Mouse (Mus musculus) cerebellum, adult 11-12 months (tissue): ENCODE results near the gene Baz2a.
"Not testable (repeated sequence)": the region's sequence is repeated elsewhere in the genome, so short reads cannot be mapped to it uniquely, and the experiment has no call there.

ENCODE experiments used
- DNase-seq: peaks from one replicate; pipeline ENCODE4 v3.0.0; 2022

Gene Baz2a

DNA sequence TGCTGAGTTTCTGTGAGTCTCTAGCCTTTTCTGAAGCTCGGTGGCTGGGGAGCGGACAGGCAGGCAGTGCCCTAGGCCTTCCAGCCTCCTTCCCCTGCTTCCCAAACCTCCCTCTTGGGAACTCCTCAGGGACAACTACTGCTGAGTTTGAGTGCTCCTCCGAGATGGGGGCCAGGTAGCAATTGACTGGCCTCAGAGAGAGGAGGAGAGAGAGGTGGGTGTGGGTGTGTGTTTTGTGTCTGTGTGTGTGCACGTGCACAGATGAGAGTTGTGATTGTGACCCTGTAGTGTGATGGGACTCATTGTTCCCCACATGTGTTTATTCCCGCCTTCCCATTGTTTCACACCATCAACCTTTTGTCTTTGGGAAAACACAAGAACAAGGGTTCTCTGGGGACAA is 36.1 kb downstream of the Baz2a start:
- no peak for DNase-seq

GRCm38 (mm10) chr10:128128143-128128542 is 36.8 kb downstream of the Baz2a start:
- DNase-seq: no peak

DNA sequence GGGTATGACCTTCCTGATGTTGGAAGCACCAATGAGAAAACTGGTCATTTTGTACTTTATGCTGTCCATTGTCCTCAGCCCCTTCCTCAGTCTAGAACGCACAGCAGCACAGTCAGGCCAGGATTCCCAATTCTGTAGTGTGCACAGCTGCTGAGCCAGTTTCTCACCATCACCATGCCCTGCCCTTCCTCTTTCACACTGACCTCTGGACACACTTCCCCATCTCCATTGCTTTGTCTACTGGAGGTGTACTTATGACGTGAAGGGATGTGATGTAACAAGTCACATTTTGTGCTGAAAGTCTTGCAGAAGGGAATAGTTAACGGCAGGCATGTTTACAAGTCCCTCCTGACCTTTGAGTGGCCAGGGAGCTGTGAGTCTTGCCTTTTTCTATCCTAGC is 39.9 kb downstream of the Baz2a start:
- DNase-seq: no peak

- DNase-seq: no peak
Observed at GRCm38 (mm10) chr10:128131812-128132211, 40.4 kb downstream of the Baz2a start.

DNA sequence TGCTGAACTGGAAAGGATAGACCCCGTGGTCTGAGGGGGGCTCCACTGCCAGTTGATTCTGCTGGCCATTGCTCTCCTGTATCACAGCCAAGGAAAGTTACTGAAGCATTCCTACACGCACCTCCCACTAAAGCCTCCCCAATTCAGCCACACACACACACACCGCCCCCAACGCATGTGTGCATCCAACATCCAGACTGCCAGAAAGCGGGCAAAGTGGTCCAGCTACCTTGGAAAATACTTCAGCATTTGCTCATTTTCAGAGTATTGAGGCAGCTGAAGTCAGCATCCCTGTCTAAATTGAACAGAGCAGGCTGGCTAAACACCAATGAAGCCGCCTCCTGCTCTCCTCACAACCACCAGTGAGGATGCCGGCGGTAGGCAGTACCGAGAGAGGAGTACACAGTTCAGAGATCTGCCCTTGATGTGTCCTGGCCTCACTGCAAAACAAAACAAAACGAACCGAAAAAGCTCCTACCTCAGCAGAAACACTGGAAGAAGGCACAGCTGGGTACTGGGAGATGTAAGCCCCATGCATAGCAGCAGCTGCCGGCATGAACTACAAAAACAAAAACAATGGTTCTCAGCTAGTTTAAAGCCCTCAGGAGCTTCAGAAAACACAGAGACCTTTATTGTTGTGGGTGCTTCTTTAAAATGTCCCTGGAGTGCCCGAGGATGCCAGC is 42.4 kb downstream of the Baz2a start:
- DNase-seq: no peak

DNA sequence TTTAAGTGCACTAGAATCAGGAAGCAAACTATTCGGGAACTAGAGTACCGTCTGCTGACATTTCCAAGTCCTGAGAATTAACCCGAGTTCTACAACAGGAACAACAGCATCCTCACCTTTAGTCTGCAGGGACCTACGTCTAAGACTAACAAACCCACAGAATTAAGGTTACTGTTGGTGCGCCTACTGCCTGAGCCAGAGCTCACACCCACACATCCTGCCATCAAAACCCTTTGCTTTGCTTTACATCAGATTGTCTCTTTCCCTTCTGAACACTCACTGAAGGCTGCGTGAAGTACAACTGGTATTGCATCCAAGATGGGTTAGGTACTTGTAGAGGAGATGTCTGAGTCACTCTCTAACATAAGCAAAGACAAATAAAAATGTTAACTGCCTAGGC is 44.0 kb downstream of the Baz2a start:
- DNase-seq: no peak

GRCm38 (mm10) chr10:128140236-128140952 is 49.0 kb downstream of the Baz2a start:
- peak; percentile 26 for DNase-seq

DNA sequence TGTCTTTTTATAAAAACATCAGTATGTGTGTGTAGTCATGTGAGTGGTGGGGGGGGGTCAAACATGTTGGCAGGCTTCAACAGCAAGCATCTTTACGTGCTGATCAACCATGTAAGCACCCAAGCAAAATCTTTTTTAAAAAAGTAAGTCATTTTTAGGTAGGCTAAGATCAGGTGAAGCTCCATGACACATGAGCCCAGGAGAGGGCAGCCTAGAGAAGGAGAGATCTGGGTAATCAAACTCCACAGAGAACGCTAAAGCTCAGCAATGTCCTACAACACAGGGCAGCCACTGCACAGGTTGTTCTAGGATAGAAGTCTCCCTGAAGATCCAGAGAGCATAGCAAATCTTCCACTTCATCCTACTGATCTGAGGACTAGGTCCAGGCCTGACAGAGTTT is 50.8 kb downstream of the Baz2a start:
- no peak for DNase-seq

DNA sequence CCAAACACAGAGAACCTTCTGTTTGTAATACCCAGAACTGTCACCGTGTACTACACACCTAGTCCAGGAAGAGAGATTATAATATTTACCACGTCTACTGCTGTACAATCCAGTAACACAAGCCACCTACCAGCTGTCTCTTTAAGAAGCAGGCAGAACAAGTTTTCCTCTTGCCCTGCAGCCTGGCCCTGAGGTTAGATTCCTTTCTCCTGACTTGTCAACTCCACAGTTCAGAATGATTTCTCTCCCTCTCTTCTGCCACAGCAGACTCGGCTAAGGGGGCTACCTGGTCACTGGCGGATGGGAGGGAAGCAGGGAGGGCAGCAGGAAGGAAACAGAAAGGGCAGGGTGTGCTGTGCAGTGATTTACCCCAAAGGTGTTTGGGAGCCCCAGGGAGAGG is 52.3 kb downstream of the Baz2a start:
- DNase-seq: no peak

DNA sequence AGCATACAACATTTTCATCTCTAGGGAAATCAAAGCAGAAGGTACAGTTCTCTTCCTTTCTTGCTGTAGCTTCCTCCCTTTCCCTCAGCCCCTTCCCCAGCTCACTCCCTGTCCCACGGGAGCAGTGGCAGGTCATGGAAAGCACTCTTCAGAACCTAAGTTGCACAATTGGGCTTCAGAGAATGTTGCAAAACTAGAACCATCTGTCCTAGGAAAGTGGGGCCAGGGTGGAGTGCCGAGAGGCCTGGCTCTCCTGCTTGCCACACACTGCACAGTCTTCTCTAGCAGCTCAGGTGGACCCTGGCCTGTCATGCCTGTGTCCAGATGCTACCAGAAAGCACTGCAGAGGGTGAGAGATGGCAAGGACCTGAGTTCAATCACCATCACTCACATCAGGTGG is 53.6 kb downstream of the Baz2a start:
- DNase-seq: no peak

DNA sequence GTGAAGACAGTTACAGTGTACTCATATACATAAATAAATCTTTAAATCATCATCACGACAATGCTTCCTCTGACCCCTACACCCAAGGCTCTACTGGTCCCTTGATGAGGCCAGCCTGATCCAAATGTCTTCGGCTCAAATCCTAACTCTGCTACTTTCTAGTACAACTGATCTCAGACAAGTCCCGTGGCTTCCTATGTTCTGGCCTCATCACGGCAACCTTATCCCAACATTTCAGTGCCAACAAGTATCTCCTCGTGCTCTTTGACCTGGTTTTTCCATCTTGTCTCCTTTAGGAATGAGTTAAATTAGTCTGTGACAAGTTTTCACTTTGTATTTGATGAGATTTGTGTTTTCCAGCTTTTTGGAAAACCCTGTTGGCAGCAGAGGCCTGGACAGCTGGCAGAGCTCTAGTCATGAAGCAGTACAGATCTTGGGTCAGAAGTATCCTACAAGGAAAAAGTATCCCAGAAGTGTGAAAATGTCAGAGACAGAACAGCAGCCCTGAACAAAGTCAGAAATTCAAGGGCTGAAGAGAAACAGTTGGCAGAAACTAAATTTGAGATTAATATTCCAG is 57.5 kb downstream of the Baz2a start:
- DNase-seq: no peak

GRCm38 (mm10) chr10:128149592-128149991 is 58.2 kb downstream of the Baz2a start:
- no peak for DNase-seq

DNA sequence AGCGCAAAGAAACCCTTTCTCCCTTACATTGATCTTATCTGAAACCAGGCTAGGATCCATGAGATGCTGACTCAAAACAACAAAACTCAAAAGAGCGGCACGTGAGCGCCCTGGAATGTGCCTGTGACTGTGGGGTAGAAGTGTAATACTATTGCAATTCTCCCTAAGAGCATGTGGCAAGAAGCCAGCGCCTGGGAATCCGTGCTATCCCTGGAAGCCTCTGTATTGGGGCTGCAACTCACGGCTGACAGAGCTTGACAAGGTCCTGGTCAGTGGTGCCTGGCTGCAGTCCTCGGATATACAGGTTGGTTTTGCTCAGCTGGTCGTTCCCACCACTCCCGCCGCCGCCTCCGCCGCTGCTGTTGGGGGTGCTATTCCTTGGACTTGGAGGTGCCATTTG is 59.6 kb downstream of the Baz2a start:
- no peak for DNase-seq

- DNase-seq: no peak
Observed at GRCm38 (mm10) chr10:128153978-128154377, 62.6 kb downstream of the Baz2a start.

DNA sequence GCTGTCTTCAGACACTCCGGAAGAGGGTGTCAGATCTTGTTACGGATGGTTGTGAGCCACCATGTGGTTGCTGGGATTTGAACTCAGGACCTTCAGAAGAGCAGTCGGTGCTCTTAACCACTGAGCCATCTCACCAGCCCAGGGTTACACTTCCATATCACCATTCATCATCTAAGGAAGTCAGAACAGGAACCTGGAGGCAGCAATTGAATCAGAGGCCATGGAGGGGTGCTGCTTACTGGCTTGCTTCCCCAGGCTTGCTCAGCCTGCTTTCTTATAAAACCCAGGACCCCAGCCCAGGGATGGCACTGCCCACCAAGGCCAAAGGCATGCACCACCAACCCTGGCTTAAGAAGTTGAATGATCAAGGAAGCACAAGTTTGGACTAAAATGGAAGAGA is 74.3 kb downstream of the Baz2a start:
- DNase-seq: not testable (repeated sequence)

GRCm38 (mm10) chr10:128167091-128167490 is 75.7 kb downstream of the Baz2a start:
- DNase-seq: no peak

GRCm38 (mm10) chr10:128171348-128171747 is 80.0 kb downstream of the Baz2a start:
- not testable (repeated sequence) for DNase-seq

DNA sequence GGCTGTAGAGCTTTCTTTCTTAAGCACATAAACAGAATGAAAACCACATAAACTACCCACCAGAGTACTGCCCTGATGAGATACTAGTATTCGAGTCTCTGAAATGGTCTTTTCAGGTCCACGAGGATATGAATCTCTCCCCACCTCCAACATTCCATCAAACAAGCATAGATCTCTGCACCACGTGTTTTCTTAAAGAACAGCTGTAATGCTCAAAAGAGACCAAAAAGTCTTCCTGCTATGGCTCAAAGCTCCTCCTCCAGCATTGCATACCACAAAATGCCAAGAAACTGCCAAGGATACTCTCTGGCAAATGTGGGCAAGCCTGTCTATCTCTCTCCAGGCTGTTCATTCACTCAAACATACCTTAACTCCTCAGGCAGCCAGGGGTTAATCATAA is 83.9 kb downstream of the Baz2a start:
- no peak for DNase-seq

GRCm38 (mm10) chr10:128175996-128176755 is 84.8 kb downstream of the Baz2a start:
- peak; percentile 57 for DNase-seq

- no peak for DNase-seq
Observed at GRCm38 (mm10) chr10:128177316-128177715, 85.9 kb downstream of the Baz2a start.
